Mouse (Mus musculus) testis, postnatal 10 days (tissue): ENCODE measurements around the gene Lyrm9.
"Not testable (repeated sequence)": the region's sequence is repeated elsewhere in the genome, so short reads cannot be mapped to it uniquely, and the experiment has no call there.

Source experiments
- DNase-seq: peaks from one replicate; pipeline ENCODE4 v3.0.0; 2021; ENCODE audit warnings: low spot score

Lyrm9 gene

DNA sequence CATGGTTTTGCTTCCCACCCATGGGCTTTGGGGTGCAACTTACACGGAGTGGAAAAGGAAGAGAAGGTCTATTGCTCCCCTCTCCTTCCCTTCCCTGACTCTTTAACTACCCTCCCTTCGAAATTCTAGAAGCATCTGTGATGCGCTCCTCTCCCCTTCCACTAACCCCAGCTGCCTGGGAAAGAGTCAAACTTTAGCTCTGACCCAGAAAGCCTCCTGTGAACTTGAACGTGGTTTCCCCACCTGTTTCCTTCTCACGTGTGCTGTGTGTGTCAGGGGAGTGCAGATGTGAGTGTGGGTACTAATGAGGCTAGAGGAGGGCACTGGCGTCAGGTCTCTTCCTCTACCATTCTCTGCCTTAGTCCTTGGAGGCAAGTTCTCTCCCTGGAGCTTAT lies 25.5 kb downstream of the Lyrm9 start:
- DNase-seq: no peak

DNA sequence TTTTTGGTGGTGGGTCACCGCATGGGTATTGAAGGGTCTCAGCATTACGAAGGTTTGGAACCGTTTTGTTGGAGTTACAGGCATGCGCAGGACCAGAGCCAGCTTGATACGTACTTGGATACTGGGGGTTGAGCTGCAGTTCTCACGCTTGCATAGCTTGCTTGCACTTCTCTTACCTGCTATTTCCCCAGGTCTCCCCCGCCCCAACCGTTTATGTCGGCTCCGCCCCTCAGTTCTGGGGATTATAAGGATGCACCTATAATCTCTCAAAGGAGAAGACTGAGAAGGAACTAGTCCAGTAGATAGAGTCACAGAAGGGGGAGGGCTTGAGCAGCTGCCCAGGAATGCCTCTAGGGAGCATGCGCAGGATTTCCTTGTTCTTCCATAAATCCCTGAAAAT lies 26.1 kb downstream of the Lyrm9 start:
- DNase-seq: no peak

GRCm38 (mm10) chr11:78856310-78856709 lies 29.9 kb downstream of the Lyrm9 start:
- peak; percentile 92 for DNase-seq

DNA sequence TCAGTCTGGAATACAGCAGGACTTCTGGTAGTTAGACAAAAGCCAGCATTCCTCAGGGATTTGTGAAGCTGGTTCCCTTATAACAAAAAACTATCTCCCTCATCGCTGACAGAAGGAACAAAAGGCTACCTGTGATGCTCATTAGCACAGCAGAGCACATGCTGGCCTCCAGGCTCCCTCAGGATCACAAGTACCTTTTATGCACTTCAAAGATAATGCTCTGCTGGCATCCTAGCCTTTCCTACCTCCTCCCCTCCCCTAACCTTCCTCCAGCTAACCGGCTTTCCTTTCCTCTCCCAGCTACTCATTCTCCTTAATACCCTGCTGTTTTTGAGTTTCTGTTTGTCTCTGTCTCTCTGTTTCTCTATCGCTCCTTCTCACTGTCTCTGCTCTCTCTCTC lies 31.2 kb downstream of the Lyrm9 start:
- no peak for DNase-seq

GRCm38 (mm10) chr11:78863898-78864297 lies 37.5 kb downstream of the Lyrm9 start:
- DNase-seq: no peak

- DNase-seq: no peak
These were observed 38.3 kb downstream of the Lyrm9 start for GRCm38 (mm10) chr11:78864567-78865278.

DNA sequence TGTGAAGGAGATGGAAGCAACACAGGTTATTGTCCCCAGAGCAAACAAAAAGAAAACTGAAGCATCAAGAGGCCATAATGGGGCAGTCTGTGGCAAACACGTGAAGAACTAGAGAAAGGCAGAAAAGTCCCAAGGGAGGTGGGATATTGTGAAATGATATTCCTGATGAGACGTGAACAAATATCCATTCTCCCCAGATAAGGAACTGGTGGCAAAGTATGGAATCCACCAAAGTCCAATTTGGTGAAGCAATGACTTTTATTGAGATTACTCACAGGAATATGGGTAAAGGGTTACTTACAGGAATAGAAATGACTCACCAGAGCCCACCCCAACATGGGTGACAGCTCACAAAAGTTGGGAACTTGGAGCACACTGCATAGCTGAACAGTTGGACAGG lies 38.9 kb downstream of the Lyrm9 start:
- no peak for DNase-seq

DNA sequence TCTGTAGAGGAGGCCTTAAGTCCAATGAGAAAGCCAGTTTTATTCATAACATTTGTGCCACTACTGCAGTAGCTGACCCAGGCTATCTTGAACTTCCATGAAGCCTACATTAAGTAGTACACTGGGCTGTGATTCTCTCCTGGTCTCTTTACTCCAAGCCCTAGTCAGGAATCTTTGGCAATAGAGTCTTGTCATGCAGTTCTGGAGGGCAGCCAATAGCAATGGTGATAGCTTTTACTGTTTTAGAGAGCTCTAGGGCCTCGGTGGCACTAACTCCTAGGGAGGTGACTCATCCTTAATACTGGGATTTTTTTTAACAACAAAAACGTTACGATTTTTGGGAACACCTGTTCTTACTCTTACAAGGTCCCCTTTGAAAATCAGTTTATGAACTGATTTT lies 40.1 kb downstream of the Lyrm9 start:
- DNase-seq: no peak

GRCm38 (mm10) chr11:78867696-78868095 lies 41.3 kb downstream of the Lyrm9 start:
- DNase-seq: no peak

- not testable (repeated sequence) for DNase-seq
These were observed 42.8 kb downstream of the Lyrm9 start for GRCm38 (mm10) chr11:78869205-78869604.

DNA sequence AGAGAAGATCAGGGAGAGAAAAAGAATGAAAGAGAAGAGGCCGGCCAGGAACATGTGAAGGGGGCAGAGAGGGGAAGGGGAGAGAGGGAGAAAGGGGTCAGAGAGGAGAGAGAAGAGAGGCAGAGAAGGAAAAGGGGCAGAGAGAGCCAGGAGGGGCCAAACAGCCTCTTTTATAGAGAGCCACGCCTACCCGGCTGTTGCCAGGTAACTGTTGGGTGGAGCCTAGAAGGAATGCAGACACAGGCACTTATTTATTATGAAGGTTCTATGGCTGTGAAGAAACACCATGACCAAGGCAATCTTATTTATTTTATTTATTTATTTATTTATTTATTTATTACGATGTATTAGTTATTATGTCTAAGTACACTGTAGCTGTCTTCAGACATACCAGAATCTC lies 44.5 kb downstream of the Lyrm9 start:
- DNase-seq: no peak

DNA sequence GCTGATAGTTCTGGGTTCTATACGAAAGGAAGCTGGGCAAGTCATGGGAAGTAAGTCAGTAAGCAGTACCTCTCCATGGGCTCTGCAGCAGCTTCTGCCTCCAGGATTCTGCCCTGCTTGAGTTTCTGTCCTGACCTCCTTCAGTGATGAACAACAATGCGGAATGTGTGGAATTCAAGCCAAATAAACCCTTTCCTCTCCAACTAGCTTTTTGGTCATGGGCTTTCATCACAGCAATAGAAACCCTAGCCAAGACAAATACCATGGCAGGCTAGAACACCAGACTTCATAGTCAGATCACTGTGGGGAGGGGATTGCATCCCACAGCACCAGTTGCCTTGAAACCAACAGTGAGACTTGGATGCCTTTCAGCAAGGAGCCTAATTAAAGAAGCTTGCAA lies 46.4 kb downstream of the Lyrm9 start:
- DNase-seq: no peak

DNA sequence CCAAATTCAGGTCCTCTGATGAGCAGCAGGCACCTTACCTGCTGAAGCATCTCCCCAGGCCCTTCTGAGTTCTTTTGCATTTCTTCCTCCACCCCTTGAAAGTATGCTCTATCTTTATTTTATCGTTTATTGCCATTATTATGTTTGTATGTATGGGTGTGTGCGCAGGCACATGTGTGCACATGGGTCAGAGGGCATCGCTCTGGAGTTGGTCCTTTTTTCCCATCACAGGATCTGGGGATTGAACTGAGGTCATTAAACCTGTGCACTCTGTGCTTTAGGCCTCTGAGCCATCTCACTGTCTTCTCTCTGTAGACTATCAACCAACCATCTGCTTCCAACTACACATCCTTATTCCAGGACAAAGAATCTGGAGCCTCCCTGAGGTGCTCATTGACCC lies 53.3 kb downstream of the Lyrm9 start:
- DNase-seq: no peak

- no peak for DNase-seq
These were observed 60.3 kb downstream of the Lyrm9 start for GRCm38 (mm10) chr11:78886693-78887092.

GRCm38 (mm10) chr11:78887102-78887971 lies 61.0 kb downstream of the Lyrm9 start:
- peak; percentile 69 for DNase-seq

GRCm38 (mm10) chr11:78889156-78889555 lies 62.8 kb downstream of the Lyrm9 start:
- no peak for DNase-seq
